Mouse (Mus musculus) adrenal gland, postnatal 4 days (tissue): ENCODE results near the gene Clec16a. TPM values are rescaled to one million over a fixed set of nuclear protein-coding genes. Genes with fewer than 3 reads are reported as not detected.

ENCODE experiments used
- DNase-seq, 2 experiments: peaks; one replicate each; pipeline ENCODE4 v3.0.0; 2021 to 2022; ENCODE audit warnings: low spot score in 2 of 2, mixed read lengths in 2 of 2
- total RNA-seq, 2 experiments: library from RNA; stranded (reverse); gene quantifications; 2 replicates each; pipeline ENCODE4 v1.2.3; 2021

Clec16a gene
- total RNA-seq, 2 experiments from 2014 or later, result 28.2 to 30.7 TPM

DNA sequence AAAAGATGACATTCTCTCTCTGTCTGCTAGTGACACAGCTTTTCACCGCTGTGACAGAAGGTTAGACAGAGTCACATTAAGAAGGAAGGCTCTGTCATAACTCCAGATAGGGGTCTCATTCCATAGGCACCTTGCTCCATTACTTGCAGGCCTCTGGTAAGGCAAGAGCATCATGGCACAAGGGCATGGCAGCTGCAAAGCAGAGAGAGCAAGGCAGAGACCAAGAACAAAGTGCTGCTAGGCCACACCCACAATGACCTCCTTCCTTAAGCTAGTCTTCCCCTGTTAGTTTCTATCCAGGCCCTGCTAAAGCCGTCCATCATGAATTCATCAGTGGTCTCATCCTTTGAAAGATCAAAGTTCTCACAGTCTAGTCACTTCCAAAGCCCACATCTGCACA, 170.5 kb downstream of the Clec16a start:
- DNase-seq, result no peak

DNA sequence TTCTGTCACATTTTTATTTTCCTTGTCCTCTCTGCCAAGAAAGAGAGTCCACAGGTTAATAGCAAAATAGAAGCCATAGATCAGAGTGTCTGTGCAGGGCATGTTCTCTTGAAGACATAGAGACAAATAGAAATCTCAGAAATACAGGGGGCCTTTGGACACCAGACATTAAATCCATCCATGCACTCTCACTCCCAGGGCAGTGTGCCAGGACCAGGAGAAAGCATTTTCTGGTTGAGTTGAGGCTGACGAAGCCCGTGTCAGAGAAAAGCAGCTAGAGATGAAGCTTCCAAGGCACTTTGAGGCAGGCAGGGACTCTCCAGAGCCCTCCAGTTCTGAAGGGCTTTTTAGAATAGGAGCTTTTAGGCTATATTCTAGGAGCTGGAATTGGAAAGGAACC, 171.6 kb downstream of the Clec16a start:
- DNase-seq, result no peak

DNA sequence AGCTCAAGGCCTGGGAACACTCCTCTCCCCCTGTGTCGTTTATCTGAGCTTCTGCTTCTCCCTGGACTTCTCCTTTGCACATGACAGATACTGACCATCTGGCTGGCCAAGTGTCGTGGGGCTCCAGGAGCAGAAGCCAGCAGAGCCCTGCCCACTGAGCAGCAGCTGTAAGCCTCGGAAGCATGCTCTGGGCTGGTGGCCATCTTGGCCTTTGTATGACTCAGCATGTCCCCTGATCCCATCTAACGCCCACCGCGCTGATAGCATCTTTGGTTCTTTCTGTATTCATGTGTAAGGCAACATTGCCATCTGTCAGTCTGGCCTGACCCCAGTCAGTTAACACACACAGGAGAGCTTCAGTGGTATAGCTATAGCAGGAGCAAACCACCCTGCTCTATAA, 174.8 kb downstream of the Clec16a start:
- DNase-seq, result no peak

DNA sequence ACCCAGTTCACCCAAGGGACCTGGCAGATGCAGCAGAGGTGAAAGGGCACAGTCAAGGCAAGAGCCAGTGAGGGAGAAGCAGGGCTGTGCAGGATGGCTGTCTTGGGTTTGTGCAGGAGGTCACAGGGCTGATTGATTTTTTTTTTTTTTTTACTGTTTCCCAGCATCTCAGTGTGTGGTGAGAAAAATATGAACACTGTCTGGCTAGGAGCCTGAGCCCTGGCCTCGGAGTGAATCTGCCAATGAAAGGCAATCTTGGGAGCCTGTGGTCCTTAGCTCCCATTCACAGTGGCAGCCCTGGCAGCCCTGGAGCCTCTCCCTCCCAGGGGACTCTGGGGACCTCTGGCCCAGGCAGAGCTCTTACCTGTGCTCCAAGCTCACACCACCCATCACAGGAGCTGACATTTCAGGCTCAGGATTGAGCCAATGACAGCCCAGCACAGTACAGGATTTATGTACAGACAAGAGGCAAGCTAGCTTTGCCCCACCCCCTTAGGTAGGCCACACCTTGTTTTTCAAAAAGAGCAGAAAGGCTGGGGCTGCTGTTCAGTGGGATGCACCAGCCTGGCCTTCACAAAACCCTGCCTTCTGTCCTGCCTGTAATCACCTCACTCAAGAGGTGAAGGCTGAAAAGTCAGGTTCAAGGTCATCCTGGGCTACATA, 177.9 kb downstream of the Clec16a start:
- DNase-seq, result no peak

DNA sequence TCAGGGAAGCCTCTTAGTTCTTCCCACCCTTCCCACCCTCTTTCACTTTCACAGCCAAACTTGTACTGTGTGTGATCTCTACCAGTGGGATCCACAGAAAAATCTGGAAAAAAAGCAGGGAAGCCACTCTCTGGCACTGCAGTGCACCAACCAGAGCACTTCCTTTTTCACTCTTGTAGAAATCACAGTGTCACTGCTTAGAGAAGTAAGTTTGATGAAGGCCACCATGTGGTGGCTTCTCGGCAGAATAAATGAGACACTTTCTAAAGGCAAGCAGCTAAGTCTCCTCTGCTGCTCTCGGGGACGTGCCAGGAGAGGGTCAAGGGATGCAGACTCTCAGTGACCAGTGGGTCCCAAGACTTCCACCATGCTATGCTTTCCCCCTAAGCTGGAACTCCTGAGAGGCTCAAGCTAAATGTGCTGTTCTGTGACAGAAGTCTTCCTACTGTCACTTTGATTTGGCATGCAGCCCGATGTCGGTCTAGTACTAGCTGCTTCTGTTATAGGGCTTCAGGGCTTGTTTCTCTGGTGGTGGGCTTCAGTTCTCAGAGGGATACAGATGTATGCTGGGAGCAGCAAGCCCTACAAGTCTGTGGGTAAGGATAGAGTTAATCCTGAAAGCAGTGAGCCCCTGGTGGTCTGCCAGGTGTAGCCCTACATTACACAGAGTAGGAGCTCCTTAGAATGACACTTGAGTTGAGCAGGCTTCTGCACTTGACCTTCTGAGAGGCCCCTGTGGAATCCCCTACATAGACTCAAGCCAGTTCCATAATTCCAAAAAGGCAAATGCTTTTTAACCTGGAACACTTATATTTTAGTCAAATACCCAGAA, 178.9 kb downstream of the Clec16a start:
- no peak for DNase-seq

DNA sequence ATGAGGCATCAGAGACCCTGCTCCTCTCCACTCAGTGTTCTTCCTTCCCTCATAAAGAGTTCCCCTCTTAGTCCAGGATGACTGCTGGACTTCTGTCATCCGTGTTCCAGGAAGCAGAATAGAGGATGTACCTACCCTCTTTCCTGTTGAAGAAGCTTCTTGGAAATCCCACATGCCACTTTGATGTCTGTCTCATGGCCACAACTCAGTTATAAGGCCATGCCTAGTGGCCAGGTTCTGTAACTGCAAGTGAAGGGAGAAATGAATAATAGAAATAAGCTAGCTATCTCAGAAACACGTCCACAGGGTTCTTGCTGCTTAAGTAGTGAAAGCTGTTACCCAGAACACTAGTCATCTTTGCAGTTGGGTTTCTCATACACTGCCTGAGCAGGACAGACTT, 180.0 kb downstream of the Clec16a start:
- DNase-seq, result no peak

DNA sequence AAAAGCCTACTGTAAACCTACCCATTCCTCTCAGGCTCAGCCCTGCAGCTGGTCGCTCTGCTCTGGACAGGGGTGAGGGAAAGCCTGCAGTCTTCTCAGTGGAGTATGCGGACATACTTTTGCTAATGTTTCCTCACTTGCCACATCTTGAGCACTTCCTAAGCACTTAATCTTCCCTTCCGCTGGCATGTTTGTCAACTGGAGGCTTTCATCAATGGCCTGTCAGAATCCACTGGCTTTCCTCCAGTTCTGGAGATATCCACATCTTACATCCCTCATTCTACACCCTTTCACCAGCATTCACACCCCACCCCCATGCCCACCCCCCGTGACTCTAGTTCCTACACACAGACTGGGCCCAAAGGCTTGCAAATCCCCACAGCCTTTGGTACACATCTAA, 182.5 kb downstream of the Clec16a start:
- DNase-seq, result no peak

DNA sequence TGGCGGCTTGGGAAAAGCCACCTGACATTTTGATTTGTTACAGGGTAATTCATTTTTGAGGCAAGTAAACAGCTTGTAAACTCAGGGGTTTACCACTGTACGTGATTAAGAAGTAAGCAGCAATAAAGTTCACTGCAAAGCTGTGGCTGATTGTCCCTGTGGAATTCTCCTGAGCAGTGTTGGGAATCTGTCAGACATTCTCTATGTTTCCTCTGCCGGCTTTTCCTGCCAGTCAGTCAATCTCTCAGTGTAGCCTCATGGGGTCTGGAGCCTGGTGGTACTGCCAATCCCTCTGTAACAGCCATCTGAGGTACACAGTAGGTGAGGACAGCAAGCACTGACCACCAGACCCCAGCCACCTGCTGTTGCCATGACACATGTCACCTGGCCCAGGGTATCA, 183.7 kb downstream of the Clec16a start:
- DNase-seq, result no peak

DNA sequence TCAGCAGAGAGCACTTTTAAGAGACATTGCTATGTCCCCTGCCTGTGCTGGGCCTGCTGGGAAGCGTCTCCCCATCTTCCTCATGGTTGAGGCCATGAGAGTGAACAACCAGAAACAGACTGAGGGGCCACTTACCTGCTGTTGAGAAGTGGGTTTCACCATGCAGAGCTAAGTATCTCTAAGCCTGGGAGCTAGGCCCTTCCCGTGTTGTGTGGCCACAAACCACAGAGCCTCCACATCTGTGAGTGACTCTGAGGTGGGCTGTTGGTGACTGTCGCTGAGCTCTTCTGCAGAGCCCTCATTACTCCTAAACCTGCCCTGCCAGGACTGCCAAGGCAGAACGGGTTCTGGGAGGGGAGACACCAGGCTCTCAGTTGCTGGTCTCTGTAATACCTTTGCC, 185.8 kb downstream of the Clec16a start:
- DNase-seq, result no peak

DNA sequence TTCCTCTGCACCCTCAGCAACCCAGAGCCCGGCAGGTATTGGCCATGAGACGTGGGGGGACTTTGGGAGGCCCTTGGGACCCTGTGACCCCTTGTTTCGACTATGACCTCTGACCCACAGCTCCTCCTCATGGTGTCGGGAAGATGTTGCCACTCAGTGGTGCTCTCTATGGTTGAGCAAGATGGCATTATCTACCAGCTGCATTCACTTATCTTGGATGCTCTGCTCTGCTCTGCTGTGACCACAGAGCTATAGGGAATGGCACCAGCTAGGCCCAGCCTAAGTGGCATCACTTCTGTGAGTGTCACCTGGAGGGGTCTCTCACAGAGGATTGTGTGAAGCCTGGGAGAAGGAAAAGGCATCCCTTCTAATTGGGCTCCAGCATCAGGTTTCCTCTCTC, 186.6 kb downstream of the Clec16a start:
- no peak for DNase-seq

DNA sequence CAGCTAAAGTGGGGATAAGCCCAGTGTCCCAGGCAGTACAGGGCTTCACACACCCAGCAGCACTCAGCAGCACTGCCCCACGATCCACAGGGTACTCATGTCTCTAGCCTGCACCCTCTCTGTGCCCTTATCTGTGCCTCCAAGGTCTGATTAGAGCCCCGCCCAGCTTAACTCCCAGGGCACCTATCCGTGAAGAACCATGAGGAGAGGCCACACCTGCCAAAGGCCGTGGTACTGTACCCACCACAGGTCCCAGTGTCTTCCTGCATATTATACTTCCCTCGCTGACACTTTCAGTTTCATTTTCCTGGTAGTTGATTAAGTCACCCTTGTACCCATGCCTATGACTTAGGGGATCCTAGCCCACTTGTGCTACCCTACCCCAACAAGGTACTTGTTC, 187.3 kb downstream of the Clec16a start:
- DNase-seq, result no peak

DNA sequence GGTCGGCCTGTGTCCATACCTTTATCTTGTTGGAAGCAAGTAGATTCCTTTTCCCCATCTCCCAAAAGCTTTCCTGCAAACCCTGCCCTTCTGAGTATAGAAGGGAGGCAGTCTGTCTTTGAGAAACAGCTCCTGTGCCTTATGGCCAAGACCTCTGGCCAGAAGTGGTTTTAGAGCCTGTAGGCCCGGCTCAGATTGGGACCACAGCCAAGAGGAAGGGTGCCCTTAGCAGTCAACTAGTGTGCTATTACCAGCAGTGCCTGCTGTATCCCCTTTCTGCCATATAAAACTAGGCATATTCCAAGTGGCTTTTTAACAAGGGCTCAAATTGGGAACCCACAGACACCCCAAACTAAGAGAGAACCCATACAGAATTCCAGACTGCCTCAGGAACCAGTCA, 190.6 kb downstream of the Clec16a start:
- no peak for DNase-seq

DNA sequence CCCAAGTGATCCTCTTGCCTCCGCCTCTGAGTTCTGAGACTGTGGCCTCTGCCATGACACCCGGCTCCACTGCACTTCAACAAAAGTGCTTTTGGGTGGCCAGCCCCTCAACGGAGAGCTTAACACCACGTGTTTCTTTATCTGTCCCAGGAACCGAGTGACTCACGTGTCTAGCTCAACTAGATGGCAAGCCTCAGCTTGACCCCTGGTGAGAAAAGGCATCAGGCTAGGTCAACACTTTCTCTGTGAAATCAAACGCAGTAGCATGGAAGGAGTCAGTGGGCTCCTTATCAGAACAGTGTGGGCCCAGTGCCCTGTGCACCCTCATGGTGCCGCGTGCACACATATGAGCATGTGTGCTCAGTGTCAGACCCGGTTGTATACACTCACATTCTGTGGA, 191.2 kb downstream of the Clec16a start:
- DNase-seq, result no peak

DNA sequence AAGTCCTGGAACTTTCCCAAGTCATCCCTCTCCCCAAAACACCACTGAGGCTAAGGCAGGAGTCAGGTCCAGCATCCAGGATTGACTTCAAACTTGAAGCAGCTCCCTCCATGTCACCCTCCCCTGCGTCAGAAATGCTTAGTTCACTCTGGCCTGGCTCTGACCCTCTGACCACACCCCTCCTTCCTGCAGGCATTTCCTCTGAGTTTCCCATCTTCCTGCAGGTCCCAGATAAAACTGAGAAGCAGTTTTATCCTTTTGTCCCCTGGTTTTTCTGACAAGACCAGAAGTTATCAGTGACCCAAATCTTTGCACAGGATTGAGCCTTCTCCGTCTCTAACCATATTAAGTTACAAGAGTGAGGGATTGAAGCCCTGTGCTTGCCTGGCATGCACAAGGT, 192.4 kb downstream of the Clec16a start:
- no peak for DNase-seq

DNA sequence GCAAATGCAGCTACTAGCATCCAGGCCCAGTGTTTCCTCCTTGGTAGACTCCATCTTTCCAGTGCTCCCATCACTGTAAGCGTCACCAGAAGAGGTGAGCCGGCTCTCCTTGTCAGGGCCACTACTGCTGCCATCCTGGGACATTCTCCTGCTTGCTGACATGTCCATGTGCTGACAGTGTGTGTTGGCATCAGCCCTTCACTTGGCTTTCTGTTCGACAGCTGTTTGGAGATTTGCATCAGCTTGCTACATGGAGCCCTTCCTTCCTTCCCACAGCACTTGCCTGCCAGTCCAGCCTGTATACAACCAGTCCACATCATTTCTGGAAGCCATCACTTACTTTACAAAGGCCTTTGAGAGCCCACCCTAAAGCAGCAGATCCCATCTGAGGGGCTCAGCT, 193.7 kb downstream of the Clec16a start:
- DNase-seq, result no peak

DNA sequence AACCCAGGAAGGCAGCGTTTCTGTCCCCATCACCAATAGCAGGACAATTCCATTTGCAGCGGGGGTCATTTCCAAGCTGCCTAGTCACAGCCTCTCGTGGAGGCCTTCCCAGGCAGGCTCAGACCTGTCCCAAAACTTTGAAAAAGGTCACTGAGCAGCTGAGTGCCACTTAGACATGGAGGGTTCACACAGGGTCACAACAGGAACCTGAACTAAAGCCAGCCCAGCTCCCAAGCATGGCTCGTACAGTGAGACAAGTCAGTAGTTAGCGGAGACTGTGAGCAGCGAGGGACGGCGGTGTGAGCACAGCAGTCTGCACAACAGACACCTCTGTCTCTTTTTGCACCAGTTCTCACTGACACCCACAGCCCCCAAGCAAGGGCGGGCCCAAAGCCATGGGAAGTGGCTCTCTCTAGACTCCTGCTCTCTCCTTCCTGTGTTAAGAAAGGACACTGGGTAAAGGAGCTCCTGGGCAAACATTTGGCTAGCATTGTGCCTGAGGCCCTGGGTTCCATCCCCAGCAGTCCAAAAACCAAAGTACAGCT, 194.8 kb downstream of the Clec16a start:
- DNase-seq, result no peak

DNA sequence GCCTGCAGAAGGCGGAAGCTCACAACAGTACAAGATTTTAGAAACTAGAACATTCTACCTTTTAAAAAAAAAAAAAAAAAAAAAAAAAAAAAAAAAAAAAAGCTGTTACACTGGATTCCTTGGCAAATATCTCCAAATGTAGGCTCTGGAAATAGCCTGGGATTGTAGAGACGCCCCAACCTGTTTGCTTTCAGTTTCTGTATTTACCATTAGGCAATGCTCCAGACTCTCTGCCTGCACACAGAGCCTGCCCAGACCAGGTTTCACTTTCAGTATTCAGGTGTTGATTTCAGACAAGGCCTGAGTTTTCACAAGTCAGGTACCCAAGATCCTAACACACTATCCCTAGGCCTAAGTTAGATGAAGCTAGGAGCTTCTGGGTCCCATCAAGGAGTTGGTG, 195.9 kb downstream of the Clec16a start:
- no peak for DNase-seq

DNA sequence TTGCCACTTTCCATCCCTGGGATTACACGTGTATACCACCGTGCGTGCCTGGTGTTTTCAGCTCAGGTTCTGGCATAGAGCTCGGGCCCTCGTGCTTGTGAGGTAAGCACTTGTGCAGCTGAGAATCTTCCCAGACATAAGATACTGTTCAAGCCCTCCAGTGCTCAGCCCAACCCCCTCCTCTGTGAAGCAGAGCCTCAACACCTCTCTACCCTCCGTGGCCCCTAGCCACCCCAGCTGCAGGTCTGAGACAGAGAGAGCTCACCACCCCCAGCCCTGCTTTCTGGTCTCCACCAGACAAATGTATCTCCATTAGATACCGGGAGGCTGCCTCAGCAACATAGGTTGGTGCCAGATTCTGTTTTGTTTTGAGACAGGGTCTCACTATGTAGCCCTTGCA, 204.1 kb downstream of the Clec16a start:
- DNase-seq, result no peak

DNA sequence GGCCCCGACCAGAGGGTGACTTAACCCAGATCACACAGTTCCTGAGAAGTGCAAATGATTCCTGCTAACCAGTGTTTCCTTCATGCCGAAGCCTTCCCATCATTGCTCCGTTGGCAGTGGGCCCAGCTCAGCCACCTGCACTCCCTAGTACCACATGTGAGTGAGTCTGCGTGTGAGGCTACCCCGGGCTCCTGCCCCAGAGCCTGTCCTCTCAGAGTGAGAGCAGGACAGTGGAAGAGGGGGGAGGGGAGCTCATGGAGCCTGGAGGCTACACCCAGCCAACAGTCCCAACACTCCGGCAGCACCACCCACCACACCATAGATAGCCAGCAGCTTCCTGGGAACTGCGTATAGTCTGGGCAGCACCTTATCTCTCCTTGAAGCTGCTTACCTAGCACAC, 204.7 kb downstream of the Clec16a start:
- no peak for DNase-seq

DNA sequence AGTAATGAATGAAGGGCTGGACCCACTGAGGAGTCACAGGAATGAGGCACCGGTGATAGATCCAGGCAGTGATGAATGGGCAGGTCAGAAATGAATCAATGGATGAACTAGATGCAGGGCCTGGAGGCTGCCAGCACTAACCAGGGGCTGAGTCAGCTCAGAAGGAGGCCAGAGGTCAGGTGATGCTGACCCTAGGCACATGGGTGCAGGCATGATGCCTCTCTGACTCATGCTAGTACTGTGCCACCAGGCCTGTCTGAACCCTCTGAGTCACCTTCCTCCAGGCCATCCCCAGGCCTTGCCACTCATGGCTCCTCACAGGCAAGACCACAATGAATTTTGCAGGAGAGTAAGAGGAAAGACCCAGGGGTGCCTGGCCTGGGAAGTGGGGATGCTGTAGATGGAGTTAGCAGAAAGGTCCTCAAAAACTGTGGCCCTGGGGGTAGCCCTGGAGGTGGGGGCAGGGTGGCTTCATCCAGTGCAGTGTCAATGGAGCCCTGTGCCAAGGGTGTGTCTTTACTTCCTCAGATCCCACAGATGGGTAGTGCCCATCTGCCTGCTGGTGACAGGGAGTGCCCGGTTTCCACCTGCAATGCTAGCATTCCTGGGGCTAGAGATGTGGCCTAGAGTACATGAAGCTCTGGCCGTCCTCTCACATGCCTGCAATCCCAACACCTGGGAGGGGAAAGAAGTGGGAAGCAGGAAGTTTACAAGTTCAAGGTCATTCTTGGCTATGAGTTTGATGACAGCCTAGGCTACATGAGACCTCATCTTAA, 209.6 kb downstream of the Clec16a start:
- peak in 1 of 2 experiments; percentile 37 for DNase-seq

DNA sequence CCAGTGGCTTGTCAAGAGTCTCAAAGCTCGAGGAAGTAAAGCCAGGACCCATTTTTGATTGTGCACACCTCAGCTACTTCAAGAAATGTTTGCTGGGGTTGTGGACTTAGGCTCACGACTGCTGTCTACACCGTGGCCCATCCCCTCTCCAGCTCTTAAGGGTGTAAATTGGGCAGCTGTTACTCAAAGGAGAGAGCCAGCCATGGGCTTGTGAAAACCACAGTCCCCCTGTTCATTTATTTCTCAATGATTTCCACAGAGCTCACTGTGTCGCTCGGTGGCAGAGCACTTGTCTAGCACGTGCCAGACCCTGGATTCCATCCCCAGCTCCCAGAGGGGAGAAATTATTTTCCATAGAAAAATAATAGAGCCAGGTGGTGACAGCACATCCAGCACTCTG, 211.0 kb downstream of the Clec16a start:
- no peak for DNase-seq

DNA sequence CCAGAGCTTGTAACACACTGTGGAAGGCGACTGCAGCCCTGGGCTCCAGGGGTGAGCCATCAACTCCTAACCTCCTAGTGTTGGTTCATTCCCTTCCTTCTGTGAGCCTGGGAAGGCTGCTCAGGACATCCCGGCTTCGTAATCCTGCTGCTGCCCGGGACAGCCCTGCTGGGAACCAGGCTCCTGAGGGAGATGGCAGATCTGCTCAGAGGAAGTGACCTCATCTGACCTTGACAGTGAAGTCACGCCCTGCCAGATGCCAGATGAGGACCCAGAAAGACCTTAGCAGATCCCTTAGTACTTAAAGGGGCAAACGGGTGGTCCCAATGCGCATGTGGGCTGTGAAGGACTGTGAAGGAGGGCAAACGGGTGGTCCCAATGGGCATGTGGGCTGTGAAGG, 216.0 kb downstream of the Clec16a start:
- DNase-seq, result no peak
